Mouse (Mus musculus) CH12.LX (cell line): ENCODE measurements around the gene Cma1.

Source experiments
- BHLHE40 ChIP-seq: IDR thresholded peaks from 2 replicates; pipeline ENCODE4 v1.6.1; 2011; ENCODE audit warnings: mild to moderate bottlenecking, low read depth, low read length, improper control_type of control experiment
- CTCF ChIP-seq, 2 experiments: IDR thresholded peaks in 1 of 2; conservative IDR thresholded peaks in 1 of 2; 2 replicates each; pipeline ENCODE4 v1.5.1; 2011 to 2012; ENCODE audit warnings: low read depth in 2 of 2, low read length in 2 of 2, improper control_type of control experiment in 1 of 2, inconsistent platforms in 1 of 2, mild to moderate bottlenecking in 1 of 2, moderate library complexity in 1 of 2
- E2F4 ChIP-seq: IDR thresholded peaks from 2 replicates; pipeline ENCODE4 v1.6.1; 2011; ENCODE audit warnings: low read depth, low read length, improper control_type of control experiment; ENCODE audit not compliant: insufficient replicate concordance
- EP300 ChIP-seq: IDR thresholded peaks from 2 replicates; pipeline ENCODE4 v1.6.1; 2011; ENCODE audit warnings: low read length, improper control_type of control experiment
- HCFC1 ChIP-seq: IDR thresholded peaks from 2 replicates; pipeline ENCODE4 v1.6.1; 2012; ENCODE audit warnings: low read depth, mild to moderate bottlenecking, inconsistent platforms, low read length, improper control_type of control experiment
- JUND ChIP-seq: conservative IDR thresholded peaks from 2 replicates; pipeline ENCODE4 v1.6.1; 2011; ENCODE audit warnings: low read depth, low read length, improper control_type of control experiment
- KAT2A ChIP-seq: IDR thresholded peaks from 2 replicates; pipeline ENCODE4 v1.6.1; 2012; ENCODE audit warnings: low read length, improper control_type of control experiment, inconsistent platforms; ENCODE audit not compliant: insufficient replicate concordance
- MAX ChIP-seq: IDR thresholded peaks from 2 replicates; pipeline ENCODE4 v1.6.1; 2011; ENCODE audit warnings: low read length, improper control_type of control experiment
- NRF1 ChIP-seq: IDR thresholded peaks from 2 replicates; pipeline ENCODE4 v1.6.1; 2014; ENCODE audit warnings: low read depth, mild to moderate bottlenecking, inconsistent platforms, low read length, improper control_type of control experiment, moderate library complexity
- POLR2A ChIP-seq: IDR thresholded peaks from 2 replicates; pipeline ENCODE4 v1.6.1; 2011; ENCODE audit warnings: low read depth, mild to moderate bottlenecking, improper control_type of control experiment, low read length
- TBP ChIP-seq: conservative IDR thresholded peaks from 2 replicates; pipeline ENCODE4 v1.6.1; 2011; ENCODE audit warnings: low read depth, low read length, improper control_type of control experiment
- TCF12 ChIP-seq: IDR thresholded peaks from 2 replicates; pipeline ENCODE4 v1.6.1; 2014; ENCODE audit warnings: low read depth, mild to moderate bottlenecking, inconsistent platforms, low read length, improper control_type of control experiment

DNA sequence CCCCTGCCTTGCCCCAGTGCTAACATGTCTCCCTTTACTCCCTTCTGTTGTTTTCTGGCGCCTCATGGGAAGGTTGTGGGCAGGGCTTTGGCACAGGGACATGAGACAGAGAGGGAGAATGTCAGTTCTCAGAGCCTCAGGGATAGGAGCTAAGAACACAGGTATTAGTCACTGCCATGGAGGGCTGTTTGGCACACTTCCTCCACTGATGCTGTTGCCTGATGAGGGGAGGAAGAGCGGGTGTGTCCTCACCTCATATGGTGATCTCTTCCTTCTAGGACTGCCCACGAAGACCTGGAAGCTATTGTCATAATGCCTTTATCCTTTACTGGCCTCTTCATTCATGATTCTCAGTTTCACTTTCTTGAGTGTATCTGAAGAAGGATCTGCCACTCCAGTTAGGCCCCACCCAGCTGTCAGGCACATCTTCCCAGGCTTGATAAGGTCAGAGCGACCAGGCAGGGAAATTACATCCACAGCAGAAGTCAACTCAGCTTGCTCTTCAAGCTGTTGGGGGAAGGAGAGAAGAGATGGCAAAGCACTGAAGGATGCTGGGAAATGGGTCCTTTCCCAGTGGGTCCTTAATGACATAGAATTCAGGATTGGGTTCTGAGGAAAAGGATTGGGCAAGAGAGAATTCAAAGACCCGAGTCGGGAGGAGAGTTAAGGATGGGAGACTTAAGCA lies 6.0 kb upstream of the Cma1 start, which contains the start of gene Cma2:
- no peak for TF ChIP-seq TBP
- no peak for TF ChIP-seq EP300
- no peak for TF ChIP-seq CTCF (conservative IDR thresholded peaks at IDR 0.05 in 1 of 2, IDR thresholded peaks at IDR 0.05 in 1 of 2; ENCODE audit: low read depth in 2 of 2, low read length in 2 of 2)
- no peak for TF ChIP-seq POLR2A
- no peak for TF ChIP-seq MAX
- TF ChIP-seq BHLHE40, result no peak
- TF ChIP-seq JUND, result no peak
- TF ChIP-seq HCFC1, result no peak
- TF ChIP-seq E2F4, result no peak
- TF ChIP-seq NRF1, result no peak
- TF ChIP-seq TCF12, result no peak
- no peak for TF ChIP-seq KAT2A
